Mouse (Mus musculus) MEL (cell line): ENCODE data around the gene Cdh22. TPM values are rescaled to one million over a fixed set of nuclear protein-coding genes. Genes with fewer than 3 reads are reported as not detected.

Experiments used
- DNase-seq: peaks from one replicate; pipeline ENCODE4 v3.0.0; 2011; ENCODE audit warnings: low read depth, low spot score
- H3K27ac ChIP-seq: 2 replicates; pipeline ENCODE4 v1.5.1; 2012; ENCODE audit warnings: low read depth, mild to moderate bottlenecking, control low read depth, low read length, moderate library complexity; ENCODE audit not compliant: control insufficient read depth
- H3K27me3 ChIP-seq, 2 experiments: fragments of 150-350 bp in 1 of 2; sonication (generic) in 1 of 2; 2 replicates each; pipeline ENCODE4 v1.6.1; 2012; ENCODE audit warnings: low read length in 2 of 2, mild to moderate bottlenecking in 2 of 2, improper control_type of control experiment in 1 of 2, moderate library complexity in 1 of 2; ENCODE audit not compliant: insufficient read depth in 2 of 2, control insufficient read depth in 1 of 2
- H3K36me3 ChIP-seq, 2 experiments: 2 replicates each; pipeline ENCODE4 v1.6.1; 2012 to 2014; ENCODE audit warnings: low read length in 2 of 2, improper control_type of control experiment in 1 of 2, inconsistent platforms in 1 of 2, mild to moderate bottlenecking in 1 of 2; ENCODE audit not compliant: insufficient read depth in 2 of 2, control insufficient read depth in 1 of 2
- H3K4me1 ChIP-seq, 2 experiments: fragments of 150-350 bp in 1 of 2; sonication (generic) in 1 of 2; 2 replicates each; pipeline ENCODE4 v1.6.1; 2012; ENCODE audit warnings: low read length in 2 of 2, improper control_type of control experiment in 1 of 2, mild to moderate bottlenecking in 1 of 2; ENCODE audit not compliant: insufficient read depth in 2 of 2, control insufficient read depth in 1 of 2
- H3K4me3 ChIP-seq, 2 experiments: fragments of 150-350 bp in 1 of 2; sonication (generic) in 1 of 2; 2 replicates each; pipeline ENCODE4 v1.5.1; 2012; ENCODE audit warnings: low read depth in 2 of 2, low read length in 2 of 2, mild to moderate bottlenecking in 2 of 2, moderate library complexity in 2 of 2, control low read depth in 1 of 2, improper control_type of control experiment in 1 of 2; ENCODE audit not compliant: control insufficient read depth in 1 of 2, insufficient read depth in 1 of 2
- H3K79me2 ChIP-seq: 2 replicates; pipeline ENCODE4 v1.6.1; 2012; ENCODE audit warnings: mild to moderate bottlenecking, low read length, moderate library complexity; ENCODE audit not compliant: control insufficient read depth, poor library complexity, insufficient read depth
- H3K9ac ChIP-seq: 2 replicates; pipeline ENCODE4 v1.6.1; 2012; ENCODE audit warnings: low read depth, mild to moderate bottlenecking, control low read depth, low read length, moderate library complexity; ENCODE audit not compliant: control insufficient read depth, poor library complexity, severe bottlenecking
- H3K9me3 ChIP-seq: fragments of 150-350 bp; sonication (generic); replicated peaks from 2 replicates; pipeline ENCODE4 v1.6.1; 2012; ENCODE audit warnings: mild to moderate bottlenecking, low read length, improper control_type of control experiment, moderate library complexity; ENCODE audit not compliant: insufficient read depth
- BHLHE40 ChIP-seq: IDR thresholded peaks from 2 replicates; pipeline ENCODE4 v1.6.1; 2012; ENCODE audit warnings: low read depth, mild to moderate bottlenecking, inconsistent platforms, low read length, improper control_type of control experiment, borderline replicate concordance
- CHD1 ChIP-seq: IDR thresholded peaks from 2 replicates; pipeline ENCODE4 v1.6.1; 2012; ENCODE audit warnings: low read depth, mild to moderate bottlenecking, inconsistent platforms, low read length, improper control_type of control experiment
- EP300 ChIP-seq, 2 experiments: IDR thresholded peaks; 2 replicates each; pipeline ENCODE4 v1.6.1; 2011; ENCODE audit warnings: improper control_type of control experiment in 2 of 2, low read length in 2 of 2, low read depth in 1 of 2, mild to moderate bottlenecking in 1 of 2
- HCFC1 ChIP-seq: IDR thresholded peaks from 2 replicates; pipeline ENCODE4 v1.6.1; 2012; ENCODE audit warnings: low read depth, mild to moderate bottlenecking, inconsistent platforms, low read length, improper control_type of control experiment, moderate library complexity
- JUND ChIP-seq: IDR thresholded peaks from 2 replicates; pipeline ENCODE4 v1.6.1; 2011; ENCODE audit warnings: low read depth, mild to moderate bottlenecking, improper control_type of control experiment, low read length
- KAT2A ChIP-seq: conservative IDR thresholded peaks from 2 replicates; pipeline ENCODE4 v1.6.1; 2012; ENCODE audit warnings: low read depth, low read length, improper control_type of control experiment, inconsistent platforms
- MAZ ChIP-seq: IDR thresholded peaks from 2 replicates; pipeline ENCODE4 v1.6.1; 2012; ENCODE audit warnings: low read depth, mild to moderate bottlenecking, inconsistent platforms, low read length, improper control_type of control experiment
- MYC ChIP-seq: IDR thresholded peaks from 2 replicates; pipeline ENCODE4 v1.6.1; 2011; ENCODE audit warnings: low read depth, mild to moderate bottlenecking, low read length, improper control_type of control experiment, moderate library complexity
- POLR2AphosphoS2 ChIP-seq: IDR thresholded peaks from 2 replicates; pipeline ENCODE4 v1.6.1; 2011; ENCODE audit warnings: low read length, improper control_type of control experiment
- RAD21 ChIP-seq: IDR thresholded peaks from 2 replicates; pipeline ENCODE4 v1.6.1; 2011; ENCODE audit warnings: mild to moderate bottlenecking, low read depth, low read length, improper control_type of control experiment
- TAL1 ChIP-seq: IDR thresholded peaks from 2 replicates; pipeline ENCODE4 v1.6.1; 2012; ENCODE audit warnings: mild to moderate bottlenecking, inconsistent platforms, low read length, moderate library complexity, mixed read lengths
- UBTF ChIP-seq: IDR thresholded peaks from 2 replicates; pipeline ENCODE4 v1.6.1; 2012; ENCODE audit warnings: low read depth, mild to moderate bottlenecking, inconsistent platforms, low read length, improper control_type of control experiment, moderate library complexity, borderline replicate concordance; ENCODE audit not compliant: insufficient read depth
- ZC3H11A ChIP-seq: IDR thresholded peaks from 2 replicates; pipeline ENCODE4 v1.6.1; 2012; ENCODE audit warnings: low read depth, mild to moderate bottlenecking, inconsistent platforms, low read length, improper control_type of control experiment
- ZNF384 ChIP-seq: IDR thresholded peaks from 2 replicates; pipeline ENCODE4 v1.6.1; 2012; ENCODE audit warnings: low read depth, mild to moderate bottlenecking, inconsistent platforms, low read length, improper control_type of control experiment
- polyA plus RNA-seq, 2 experiments: library from polyadenylated mRNA; stranded (reverse) in 1 of 2; unstranded in 1 of 2; fragments of >175 nt in 1 of 2; fragments of >200 nt in 1 of 2; gene quantifications; 2 replicates each; pipeline versions ENCODE4 v1.2.1 to v1.2.4; 2012; ENCODE audit warnings: low replicate concordance in 2 of 2, low read depth in 1 of 2; ENCODE audit not compliant: insufficient read length in 2 of 2, insufficient read depth in 1 of 2, missing spikeins in 1 of 2
- total RNA-seq: library from RNA; depleted of rRNA; stranded (reverse); fragments of 300-350 nt; gene quantifications from 2 replicates; pipeline ENCODE4 v1.2.3, GENCODE M21; 2012

The Cdh22 gene
- total and polyA plus RNA-seq, 3 experiments: not detected

DNA sequence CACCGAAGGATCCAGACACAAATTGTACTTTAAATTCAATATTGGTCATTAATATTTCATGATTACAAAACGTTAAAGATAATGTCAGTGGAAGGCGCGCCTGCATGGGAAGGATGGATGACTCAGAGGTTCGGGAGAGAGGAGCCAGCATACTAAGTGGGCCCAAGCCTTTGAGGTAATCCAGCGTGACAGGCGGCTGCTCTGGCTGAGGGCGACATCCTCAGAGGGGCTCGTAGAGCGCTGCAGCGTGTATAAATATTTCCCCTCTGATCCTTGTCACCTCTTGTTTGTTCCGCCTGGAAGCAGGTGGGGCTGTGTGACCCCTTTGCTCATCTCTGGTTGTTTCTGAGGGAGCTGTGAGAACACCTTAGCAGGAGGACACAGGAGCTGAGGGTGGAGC, 103.2 kb downstream of the Cdh22 start:
- no peaks in the 10 kb centered on the region for H3K4me1 ChIP-seq
- H3K4me3 ChIP-seq: no peak overlapping the region
- H3K79me2 ChIP-seq: no peaks in the 10 kb centered on the region
- H3K9ac ChIP-seq: no peak overlapping the region
- no peak for TF ChIP-seq KAT2A
- no peak for TF ChIP-seq UBTF
- H3K9me3 ChIP-seq: no peaks in the 10 kb centered on the region
- H3K27ac ChIP-seq: no peak overlapping the region
- no peaks in the 10 kb centered on the region for H3K27me3 ChIP-seq
- no peaks in the 10 kb centered on the region for H3K36me3 ChIP-seq
- no peak for DNase-seq

DNA sequence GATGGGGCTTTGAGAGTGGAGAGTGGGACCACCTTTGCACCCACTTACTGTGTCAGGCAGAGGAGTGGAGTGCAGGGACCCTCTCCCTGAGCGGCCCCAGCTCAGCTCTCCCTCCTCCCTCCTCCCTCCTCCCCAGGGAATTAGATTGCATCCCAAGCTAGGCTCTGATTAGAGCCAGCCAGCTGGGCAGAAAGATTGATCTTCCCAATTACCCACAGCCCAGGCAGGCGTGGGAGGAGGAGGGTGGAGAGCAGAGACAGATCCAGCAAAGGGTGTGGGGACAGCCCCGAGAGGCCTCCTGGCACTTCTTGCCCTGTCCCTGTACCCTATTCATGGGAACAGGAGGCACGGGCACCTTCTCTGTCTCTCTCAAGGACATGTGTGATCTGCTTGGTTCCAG, 105.5 kb downstream of the Cdh22 start:
- Histone ChIP-seq H3K36me3 (no peaks in the 10 kb centered on the region), H3K4me1 (no peaks in the 10 kb centered on the region), H3K27me3 (no peaks in the 10 kb centered on the region), H3K79me2 (no peaks in the 10 kb centered on the region), H3K9me3 (no peaks in the 10 kb centered on the region), H3K9ac (no peak overlapping the region), H3K4me3 (no peak overlapping the region), H3K27ac (no peak overlapping the region)
- DNase-seq: no peak
- TF ChIP-seq RAD21 (no peak), MYC (no peak), TAL1 (no peak), HCFC1 (no peak), CHD1 (no peak)

DNA sequence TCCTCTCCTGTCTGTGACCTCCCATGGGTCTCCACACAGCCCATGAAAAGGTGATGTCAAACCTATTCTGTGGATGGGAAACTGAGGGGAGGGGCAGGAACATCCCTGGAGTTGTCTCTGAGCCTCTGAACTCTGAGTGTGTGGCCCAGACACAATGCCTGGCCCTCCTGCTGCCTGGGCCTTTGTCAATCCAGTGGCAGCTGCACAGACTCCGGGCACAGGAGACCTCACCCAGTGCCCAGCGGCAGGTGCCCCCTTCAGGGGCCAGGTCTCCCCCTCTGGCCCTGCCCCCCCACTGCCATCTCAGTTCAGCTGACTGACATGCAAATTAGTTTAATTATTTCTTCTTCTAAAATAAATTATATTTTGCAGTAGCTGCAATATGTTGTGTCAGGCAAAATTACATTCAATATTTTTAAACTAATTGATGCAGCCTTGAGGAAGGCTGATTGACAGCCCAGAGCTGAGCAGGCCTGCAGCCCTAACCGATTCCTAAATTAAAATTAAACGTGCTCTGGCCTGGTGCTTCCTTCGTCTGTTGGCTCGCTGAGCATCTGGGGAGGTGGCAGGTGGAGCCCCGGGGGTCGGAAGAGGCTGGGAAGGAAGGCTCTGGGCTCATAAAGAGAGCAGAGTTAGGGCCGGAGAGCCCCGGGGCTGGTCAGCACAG, 107.6 kb downstream of the Cdh22 start:
- no peak for DNase-seq
- Histone ChIP-seq H3K9ac (no peak overlapping the region), H3K4me3 (no peak overlapping the region), H3K36me3 (no peaks in the 10 kb centered on the region), H3K27ac (no peak overlapping the region)
- TF ChIP-seq EP300 (IDR thresholded peaks at IDR 0.05; ENCODE audit: low read depth in 1 of 2, low read length in 2 of 2) (no peak), POLR2AphosphoS2 (no peak), UBTF (no peak), JUND (no peak), MAZ (no peak), ZC3H11A (no peak), BHLHE40 (no peak), ZNF384 (no peak)
- TF ChIP-seq, all 39 proteins: peak for 0
- H3K79me2 ChIP-seq: no peaks in the 10 kb centered on the region
- H3K27me3 ChIP-seq: no peaks in the 10 kb centered on the region
- H3K9me3 ChIP-seq: no peaks in the 10 kb centered on the region
- no peaks in the 10 kb centered on the region for H3K4me1 ChIP-seq
